Mouse (Mus musculus) liver, embryonic 16.5 days (tissue): ENCODE measurements around the gene Uba6. TPM values are rescaled to one million over a fixed set of nuclear protein-coding genes. Genes with fewer than 3 reads are reported as not detected.

ENCODE experiments used
- ATAC-seq: fragments of 200-750 bp; cut with Nextera tagmentation; 2 replicates; pipeline ENCODE4 v1.8.0; 2017; ENCODE audit warnings: low read depth, mild to moderate bottlenecking, moderate number of reproducible peaks, moderate library complexity
- H3K27ac ChIP-seq: fragments of 300-500 bp; sonication (generic); 2 replicates; pipeline ENCODE4 v1.5.1; 2014; ENCODE audit warnings: mild to moderate bottlenecking, low read length
- H3K27me3 ChIP-seq: fragments of 300-500 bp; sonication (generic); 2 replicates; pipeline ENCODE4 v1.6.1; 2014; ENCODE audit warnings: low read depth, low read length, mixed read lengths; ENCODE audit not compliant: control insufficient read depth, insufficient read depth
- H3K36me3 ChIP-seq: fragments of 300-500 bp; sonication (generic); 2 replicates; pipeline ENCODE4 v1.6.1; 2014; ENCODE audit warnings: mild to moderate bottlenecking; ENCODE audit not compliant: control insufficient read depth, insufficient read depth
- H3K4me1 ChIP-seq: fragments of 300-500 bp; sonication (generic); 2 replicates; pipeline ENCODE4 v1.6.1; 2014; ENCODE audit warnings: low read depth, low read length, mixed read lengths; ENCODE audit not compliant: control insufficient read depth
- H3K4me2 ChIP-seq: fragments of 300-500 bp; sonication (generic); 2 replicates; pipeline ENCODE4 v1.6.1; 2014; ENCODE audit warnings: low read depth, low read length, mixed read lengths
- H3K4me3 ChIP-seq: fragments of 300-500 bp; sonication (generic); 2 replicates; pipeline ENCODE4 v1.5.1; 2014; ENCODE audit warnings: low read depth, mild to moderate bottlenecking, low read length
- H3K9ac ChIP-seq: fragments of 300-500 bp; sonication (generic); 2 replicates; pipeline ENCODE4 v1.6.1; 2014; ENCODE audit warnings: low read depth, low read length
- H3K9me3 ChIP-seq: fragments of 300-500 bp; sonication (generic); replicated peaks from 2 replicates; pipeline ENCODE4 v1.6.1; 2016; ENCODE audit warnings: low read length; ENCODE audit not compliant: control insufficient read depth
- WGBS: fragments of 180-500 bp; shearing (Covaris S2); extraction: QIAGEN DNeasy Blood & Tissue Kit; methylation state at CpG from one replicate; pipeline ENCODE4 v1.1.7; 2014; ENCODE audit not compliant: insufficient replicate concordance; 5-methylcytosine and 5-hydroxymethylcytosine counted together
- polyA plus RNA-seq: library from polyadenylated mRNA; unstranded; fragments of >200 nt; fragmentation: Nextera tagmentation; extraction: Ambion mirVana; gene quantifications from 2 replicates; pipeline ENCODE4 v1.2.1, GENCODE M21; 2015

Gene Uba6
- polyA plus RNA-seq, 1 experiment from 2014 or later = 3.4 TPM

- Histone ChIP-seq H3K9ac (no peak overlapping the region), H3K9me3 (no peaks in the 10 kb centered on the region), H3K4me1 (no peaks in the 10 kb centered on the region; the same call in 1 of the 2 replicates), H3K36me3 (no peaks in the 10 kb centered on the region), H3K4me3 (no peak overlapping the region), H3K4me2 (no peak overlapping the region), H3K27me3 (no peaks in the 10 kb centered on the region), H3K27ac (no peak overlapping the region)
- WGBS = 51% methylated on average over 9 of the region's 9 CpGs
- no peak for ATAC-seq
These were observed 77.8 kb downstream of the Uba6 start for GRCm38 (mm10) chr5:86094754-86095153.

GRCm38 (mm10) chr5:86086751-86087150 is 85.9 kb downstream of the Uba6 start:
- WGBS = 45% methylated on average over 6 of the region's 6 CpGs
- Histone ChIP-seq H3K27me3 (no peaks in the 10 kb centered on the region), H3K4me2 (no peak overlapping the region), H3K36me3 (no peaks in the 10 kb centered on the region), H3K4me3 (no peak overlapping the region), H3K4me1 (no peaks in the 10 kb centered on the region), H3K27ac (no peak overlapping the region), H3K9ac (no peak overlapping the region), H3K9me3 (no peaks in the 10 kb centered on the region)
- no peak for ATAC-seq

- H3K4me1 ChIP-seq = no peaks in the 10 kb centered on the region
- H3K4me2 ChIP-seq = no peak overlapping the region
- ATAC-seq = no peak
- 53% methylated on average over 7 of the region's 7 CpGs for WGBS
- no peaks in the 10 kb centered on the region for H3K27me3 ChIP-seq
- H3K36me3 ChIP-seq = no peaks in the 10 kb centered on the region
- H3K4me3 ChIP-seq = no peak overlapping the region
- H3K9ac ChIP-seq = no peak overlapping the region
- H3K9me3 ChIP-seq = no peaks in the 10 kb centered on the region
- H3K27ac ChIP-seq = no peak overlapping the region
These were observed 87.6 kb downstream of the Uba6 start for GRCm38 (mm10) chr5:86084979-86085378.

GRCm38 (mm10) chr5:86083987-86084386 is 88.6 kb downstream of the Uba6 start:
- H3K4me2 ChIP-seq = no peak overlapping the region
- no peak for ATAC-seq
- H3K9me3 ChIP-seq = no peaks in the 10 kb centered on the region
- no peak overlapping the region for H3K4me3 ChIP-seq
- H3K27me3 ChIP-seq = no peaks in the 10 kb centered on the region
- H3K9ac ChIP-seq = no peak overlapping the region
- H3K36me3 ChIP-seq = no peaks in the 10 kb centered on the region
- H3K4me1 ChIP-seq = no peaks in the 10 kb centered on the region
- no peak overlapping the region for H3K27ac ChIP-seq
- WGBS = 60% methylated on average over 6 of the region's 6 CpGs

GRCm38 (mm10) chr5:86078720-86079334 is 93.8 kb downstream of the Uba6 start:
- no peak overlapping the region for H3K9ac ChIP-seq
- no peaks in the 10 kb centered on the region for H3K4me1 ChIP-seq
- H3K36me3 ChIP-seq = no peaks in the 10 kb centered on the region
- H3K9me3 ChIP-seq = no peaks in the 10 kb centered on the region
- no peak overlapping the region for H3K4me3 ChIP-seq
- WGBS = 48% methylated on average over 3 of the region's 3 CpGs
- no peak overlapping the region for H3K27ac ChIP-seq
- no peaks in the 10 kb centered on the region for H3K27me3 ChIP-seq
- ATAC-seq = 0 out of 2 replicates have a peak, but pooled peaks have one; percentile 32
- no peak overlapping the region for H3K4me2 ChIP-seq

- no peaks in the 10 kb centered on the region for H3K27me3 ChIP-seq
- no peak overlapping the region for H3K4me3 ChIP-seq
- no peak for ATAC-seq
- peaks cover 8% of the 10 kb centered on the region for H3K4me1 ChIP-seq
- H3K4me2 ChIP-seq = no peak overlapping the region
- no peak overlapping the region for H3K9ac ChIP-seq
- WGBS = 36% methylated on average over 4 of the region's 4 CpGs
- H3K9me3 ChIP-seq = no peaks in the 10 kb centered on the region
- H3K27ac ChIP-seq = no peak overlapping the region
- H3K36me3 ChIP-seq = no peaks in the 10 kb centered on the region
These were observed 99.7 kb downstream of the Uba6 start for GRCm38 (mm10) chr5:86072756-86073386.

- Histone ChIP-seq H3K9me3 (no peaks in the 10 kb centered on the region), H3K4me3 (peak within 1 kb of the TSS; percentile 54), H3K27me3 (no peaks in the 10 kb centered on the region), H3K9ac (peak within 1 kb of the TSS; percentile 44), H3K4me2 (peak within 1 kb of the TSS; percentile 52), H3K27ac (peak within 1 kb of the TSS; percentile 41; the same call in 1 of the 2 replicates), H3K4me1 (peaks cover 14% of the 10 kb centered on the region), H3K36me3 (no peaks in the 10 kb centered on the region)
- WGBS = 12% methylated on average over 7 of the region's 7 CpGs
- no peak for ATAC-seq
These were observed 101.1 kb downstream of the Uba6 start, which contains the start of gene Stap1 for GRCm38 (mm10) chr5:86071538-86071937. Stap1 (plus strand) TSS chr5:86071746.

GRCm38 (mm10) chr5:86069121-86069520 is 103.5 kb downstream of the Uba6 start:
- H3K9ac ChIP-seq = no peak overlapping the region
- ATAC-seq = no peak
- WGBS = 33% methylated on average over 6 of the region's 6 CpGs
- no peak overlapping the region for H3K27ac ChIP-seq
- H3K27me3 ChIP-seq = no peaks in the 10 kb centered on the region
- no peaks in the 10 kb centered on the region for H3K9me3 ChIP-seq
- no peak overlapping the region for H3K4me2 ChIP-seq
- H3K4me1 ChIP-seq = peaks cover 22% of the 10 kb centered on the region
- H3K36me3 ChIP-seq = no peaks in the 10 kb centered on the region
- no peak overlapping the region for H3K4me3 ChIP-seq

- no peak overlapping the region for H3K9ac ChIP-seq
- H3K27ac ChIP-seq = peak overlapping the region; percentile 54
- H3K9me3 ChIP-seq = no peaks in the 10 kb centered on the region
- H3K4me2 ChIP-seq = no peak overlapping the region
- no peaks in the 10 kb centered on the region for H3K27me3 ChIP-seq
- no peak overlapping the region for H3K4me3 ChIP-seq
- no peak for ATAC-seq
- H3K36me3 ChIP-seq = no peaks in the 10 kb centered on the region
- H3K4me1 ChIP-seq = peaks cover 26% of the 10 kb centered on the region
- 19% methylated on average over 3 of the region's 3 CpGs for WGBS
These were observed 104.2 kb downstream of the Uba6 start for GRCm38 (mm10) chr5:86068451-86068850.
